Mouse (Mus musculus): ENCODE data around the gene Ak7. TPM values are rescaled to one million over a fixed set of nuclear protein-coding genes. Genes with fewer than 3 reads are reported as not detected.

Gene Ak7
- polyA plus RNA-seq, 2 experiments: 0.14 to 0.33 TPM

DNA sequence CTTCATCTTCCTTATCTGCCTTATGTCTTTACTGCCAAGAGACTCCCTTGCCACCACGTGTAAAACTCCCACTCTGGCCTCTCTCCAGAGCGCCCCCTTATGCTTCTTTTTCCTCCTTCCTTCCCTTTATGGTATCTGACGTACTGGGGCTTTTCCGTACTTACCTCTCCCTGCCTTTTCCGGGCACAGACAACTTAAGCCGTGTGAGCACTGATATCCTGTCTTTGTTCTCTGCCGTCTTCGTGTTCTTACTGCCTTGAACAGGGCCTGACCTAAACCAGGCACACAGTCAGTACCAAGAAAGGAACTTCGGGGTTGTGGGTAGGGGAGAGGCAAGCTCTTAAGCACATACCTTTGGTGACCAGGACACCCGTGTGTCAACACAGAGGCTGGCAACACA lies 63.9 kb downstream of the Ak7 start:
- Histone ChIP-seq H3K4me2 (replicated peaks; ENCODE audit: low read depth, low read length, severe bottlenecking) (no peak overlapping the region), H3K9me3 (ENCODE audit: control insufficient read depth, low read length) (no peaks in the 10 kb centered on the region), H3K27ac (replicated peaks; ENCODE audit: low read depth, low read length) (no peak overlapping the region), H3K27me3 (ENCODE audit: control insufficient read depth, insufficient read depth, low read length) (no peaks in the 10 kb centered on the region), H3K4me1 (ENCODE audit: control insufficient read depth, insufficient read depth, low read length) (no peaks in the 10 kb centered on the region), H3K9ac (ENCODE audit: low read depth, low read length, severe bottlenecking) (no peak overlapping the region), H3K36me3 (ENCODE audit: control insufficient read depth, insufficient read depth, low read length) (no peaks in the 10 kb centered on the region), H3K4me3 (replicated peaks; ENCODE audit: low read length) (no peak overlapping the region)
- 73% methylated on average over 10 of the region's 10 CpGs for WGBS
- no peak for TF ChIP-seq POLR2A (IDR thresholded peaks at IDR 0.05; ENCODE audit: borderline replicate concordance, extremely low read depth, insufficient read depth, insufficient read length)
- ATAC-seq (ENCODE audit: low FRiP score, low read depth) (no peak), DNase-seq (ENCODE audit: low spot score) (no peak)

DNA sequence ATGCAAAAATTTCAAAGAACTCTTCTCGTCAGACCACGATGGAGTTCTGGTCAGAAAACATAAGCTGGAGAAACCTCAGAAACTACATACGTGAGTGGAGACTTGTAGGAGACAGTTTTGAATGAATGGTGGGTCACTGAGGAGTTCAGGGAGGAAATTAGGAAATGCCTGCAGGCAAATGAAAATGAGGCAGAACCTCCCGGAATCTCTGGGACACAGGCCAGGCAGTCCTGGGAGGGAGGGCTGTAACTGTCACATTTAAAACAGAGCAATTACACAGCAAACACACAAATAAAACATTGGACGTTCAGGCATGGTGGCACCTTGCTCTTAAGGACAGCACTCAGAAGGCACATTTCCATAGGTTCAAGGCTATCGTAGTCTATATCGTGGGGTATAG lies 69.1 kb downstream of the Ak7 start:
- WGBS: 60% methylated on average over 7 of the region's 7 CpGs
- DNase-seq (ENCODE audit: low spot score): no peak
- H3K4me3 ChIP-seq (replicated peaks; ENCODE audit: low read length): no peak overlapping the region
- H3K9ac ChIP-seq (ENCODE audit: low read depth, low read length, severe bottlenecking): no peak overlapping the region
- ATAC-seq (ENCODE audit: low FRiP score, low read depth): no peak
- H3K9me3 ChIP-seq (ENCODE audit: control insufficient read depth, low read length): no peaks in the 10 kb centered on the region
- H3K4me1 ChIP-seq (ENCODE audit: control insufficient read depth, insufficient read depth, low read length): no peaks in the 10 kb centered on the region
- no peak overlapping the region for H3K4me2 ChIP-seq (replicated peaks; ENCODE audit: low read depth, low read length, severe bottlenecking)
- no peak overlapping the region for H3K27ac ChIP-seq (replicated peaks; ENCODE audit: low read depth, low read length)
- H3K36me3 ChIP-seq (ENCODE audit: control insufficient read depth, insufficient read depth, low read length): no peaks in the 10 kb centered on the region
- no peak for TF ChIP-seq POLR2A (IDR thresholded peaks at IDR 0.05; ENCODE audit: borderline replicate concordance, extremely low read depth, insufficient read depth, insufficient read length)
- H3K27me3 ChIP-seq (ENCODE audit: control insufficient read depth, insufficient read depth, low read length): no peaks in the 10 kb centered on the region

DNA sequence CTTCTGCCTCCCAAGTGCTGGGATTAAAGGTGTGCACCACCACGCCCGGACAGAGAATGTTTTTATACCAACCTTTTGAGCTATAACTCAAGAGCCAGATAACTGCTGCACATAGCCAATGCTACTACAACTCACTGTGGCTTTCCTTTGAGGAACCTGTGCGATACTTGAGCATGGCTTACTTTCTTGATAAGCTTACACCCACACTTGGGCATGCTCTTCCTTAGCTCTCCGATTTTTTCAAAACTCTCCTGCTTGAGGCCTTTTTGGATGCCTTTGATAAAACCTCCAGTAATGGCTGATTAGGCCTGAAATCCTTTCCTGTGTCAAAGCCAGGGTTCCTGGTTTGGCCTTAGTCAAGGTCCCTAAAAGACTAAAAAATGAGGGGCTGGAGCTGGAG lies 71.9 kb downstream of the Ak7 start:
- DNase-seq (ENCODE audit: low spot score): no peak
- Histone ChIP-seq H3K27me3 (ENCODE audit: control insufficient read depth, insufficient read depth, low read length) (no peaks in the 10 kb centered on the region), H3K4me3 (replicated peaks; ENCODE audit: low read length) (no peak overlapping the region), H3K4me1 (ENCODE audit: control insufficient read depth, insufficient read depth, low read length) (no peaks in the 10 kb centered on the region), H3K9me3 (ENCODE audit: control insufficient read depth, low read length) (no peaks in the 10 kb centered on the region), H3K27ac (replicated peaks; ENCODE audit: low read depth, low read length) (no peak overlapping the region), H3K9ac (ENCODE audit: low read depth, low read length, severe bottlenecking) (no peak overlapping the region), H3K36me3 (ENCODE audit: control insufficient read depth, insufficient read depth, low read length) (no peaks in the 10 kb centered on the region), H3K4me2 (replicated peaks; ENCODE audit: low read depth, low read length, severe bottlenecking) (no peak overlapping the region)
- WGBS: 90% methylated on average over 4 of the region's 4 CpGs
- ATAC-seq (ENCODE audit: low FRiP score, low read depth): no peak
- no peak for TF ChIP-seq POLR2A (IDR thresholded peaks at IDR 0.05; ENCODE audit: borderline replicate concordance, extremely low read depth, insufficient read depth, insufficient read length)

DNA sequence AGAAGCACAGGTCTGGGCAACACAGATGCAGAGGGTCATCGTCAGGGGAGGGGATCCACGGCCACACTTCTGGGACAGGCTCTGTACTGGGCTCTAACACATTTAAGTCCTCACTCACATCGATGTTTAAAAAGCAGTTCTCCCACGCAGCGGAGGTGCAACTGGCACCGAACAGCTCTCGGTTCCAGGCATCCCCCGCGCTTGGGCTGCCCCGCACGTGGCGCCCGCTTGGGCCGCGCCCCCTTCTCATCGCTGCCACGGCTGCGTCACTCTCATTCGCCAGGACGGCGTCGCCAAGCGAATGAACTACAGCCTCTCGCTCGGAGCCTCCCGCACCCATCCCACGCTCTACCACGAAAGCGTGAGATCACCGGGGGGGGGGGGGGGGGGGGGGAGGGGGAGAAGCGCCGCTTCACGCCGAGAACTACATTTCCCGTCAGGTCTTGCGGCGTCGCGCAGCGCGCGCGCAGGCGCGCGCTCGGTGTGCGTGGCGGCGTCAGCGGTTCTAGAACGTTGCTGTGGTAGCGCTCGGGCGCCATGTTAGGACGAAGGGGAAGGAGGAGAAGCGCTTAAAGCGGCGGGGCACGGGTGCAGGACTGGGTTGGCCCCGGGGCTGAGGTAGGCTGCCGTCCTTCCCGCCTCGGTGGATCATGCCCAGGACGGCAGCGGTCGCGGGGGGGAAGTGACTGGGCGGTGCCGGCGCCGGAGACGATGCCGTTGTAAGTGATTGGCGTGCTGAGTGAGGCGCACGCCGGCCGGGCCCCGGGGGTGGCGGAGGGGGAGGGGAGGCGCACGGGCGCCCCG lies 78.6 kb downstream of the Ak7 start, which contains the start of gene Papola:
Papola (plus strand) TSS at position 499 of the 804 bp plus-strand sequence.
- Histone ChIP-seq H3K27ac (replicated peaks; ENCODE audit: low read depth, low read length) (peak within 1 kb of the TSS; percentile 96), H3K9ac (ENCODE audit: low read depth, low read length, severe bottlenecking) (peak within 1 kb of the TSS; percentile 96), H3K4me3 (replicated peaks; ENCODE audit: low read length) (peak within 1 kb of the TSS; percentile 93), H3K4me2 (replicated peaks; ENCODE audit: low read depth, low read length, severe bottlenecking) (peak within 1 kb of the TSS; percentile 82), H3K27me3 (ENCODE audit: control insufficient read depth, insufficient read depth, low read length) (no peaks in the 10 kb centered on the region), H3K36me3 (ENCODE audit: control insufficient read depth, insufficient read depth, low read length) (0 out of 2 replicates have a peak, but pooled peaks cover 8% of the 10 kb centered on the region), H3K9me3 (ENCODE audit: control insufficient read depth, low read length) (no peaks in the 10 kb centered on the region), H3K4me1 (ENCODE audit: control insufficient read depth, insufficient read depth, low read length) (peaks cover 13% of the 10 kb centered on the region)
- under 1% methylated on average over 36 of the region's 85 CpGs for WGBS
- DNase-seq (ENCODE audit: low spot score): peak; percentile 90
- peak; percentile 79; the same call in 1 of the 2 replicates for TF ChIP-seq POLR2A (IDR thresholded peaks at IDR 0.05; ENCODE audit: borderline replicate concordance, extremely low read depth, insufficient read depth, insufficient read length)
- peak; percentile 92 for ATAC-seq (ENCODE audit: low FRiP score, low read depth)

DNA sequence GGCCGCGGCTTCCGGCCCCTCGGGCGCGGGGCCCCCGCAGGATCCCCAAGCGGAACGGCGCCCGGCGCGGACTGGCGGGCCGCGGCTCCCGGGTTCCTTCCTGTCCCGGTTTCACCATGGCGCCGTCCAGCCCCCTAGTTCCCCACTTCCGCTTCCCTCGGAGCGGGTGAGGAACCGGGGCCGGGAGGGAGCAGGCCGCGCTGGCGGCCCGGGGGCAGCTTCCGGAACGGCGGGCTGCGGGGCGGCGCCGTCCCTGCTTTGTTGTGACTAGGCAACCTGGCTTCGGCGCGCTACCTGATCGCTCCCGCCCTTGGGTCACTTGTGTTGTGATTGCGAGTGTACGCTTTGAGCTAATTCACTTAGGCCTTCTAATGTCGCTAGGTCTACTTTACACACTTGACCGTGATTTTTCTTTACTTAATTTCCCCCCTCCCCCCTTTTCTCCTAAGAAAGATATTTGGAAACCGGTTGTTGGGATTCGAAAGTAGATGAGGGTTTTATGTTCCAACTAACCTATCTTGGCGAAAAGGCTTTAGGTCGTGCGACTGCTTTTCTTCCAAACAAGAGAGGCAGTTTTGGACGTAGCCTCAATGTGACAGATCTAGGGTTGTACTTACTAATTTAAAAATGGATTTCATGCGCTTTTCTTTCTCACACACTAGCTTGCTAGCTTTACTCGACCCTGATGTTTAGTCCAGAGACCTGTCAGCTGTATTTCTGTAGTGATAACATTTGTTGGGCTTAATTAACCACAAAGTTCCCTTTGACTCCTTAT lies 79.4 kb downstream of the Ak7 start:
- H3K36me3 ChIP-seq (ENCODE audit: control insufficient read depth, insufficient read depth, low read length): 0 out of 2 replicates have a peak, but pooled peaks cover 8% of the 10 kb centered on the region
- peak overlapping the region; percentile 96 for H3K9ac ChIP-seq (ENCODE audit: low read depth, low read length, severe bottlenecking)
- H3K4me2 ChIP-seq (replicated peaks; ENCODE audit: low read depth, low read length, severe bottlenecking): peak overlapping the region; percentile 67
- DNase-seq (ENCODE audit: low spot score): peak; percentile 48
- peak; percentile 60 for ATAC-seq (ENCODE audit: low FRiP score, low read depth)
- H3K4me1 ChIP-seq (ENCODE audit: control insufficient read depth, insufficient read depth, low read length): peaks cover 13% of the 10 kb centered on the region
- H3K4me3 ChIP-seq (replicated peaks; ENCODE audit: low read length): peak overlapping the region; percentile 93
- TF ChIP-seq POLR2A (IDR thresholded peaks at IDR 0.05; ENCODE audit: borderline replicate concordance, extremely low read depth, insufficient read depth, insufficient read length): no peak
- H3K27me3 ChIP-seq (ENCODE audit: control insufficient read depth, insufficient read depth, low read length): no peaks in the 10 kb centered on the region
- H3K9me3 ChIP-seq (ENCODE audit: control insufficient read depth, low read length): no peaks in the 10 kb centered on the region
- 2% methylated on average over 22 of the region's 53 CpGs for whole genome bisulfite sequencing
- peak overlapping the region; percentile 96 for H3K27ac ChIP-seq (replicated peaks; ENCODE audit: low read depth, low read length)
